Mouse (Mus musculus): ENCODE data around the gene Senp6.

The Senp6 gene

DNA sequence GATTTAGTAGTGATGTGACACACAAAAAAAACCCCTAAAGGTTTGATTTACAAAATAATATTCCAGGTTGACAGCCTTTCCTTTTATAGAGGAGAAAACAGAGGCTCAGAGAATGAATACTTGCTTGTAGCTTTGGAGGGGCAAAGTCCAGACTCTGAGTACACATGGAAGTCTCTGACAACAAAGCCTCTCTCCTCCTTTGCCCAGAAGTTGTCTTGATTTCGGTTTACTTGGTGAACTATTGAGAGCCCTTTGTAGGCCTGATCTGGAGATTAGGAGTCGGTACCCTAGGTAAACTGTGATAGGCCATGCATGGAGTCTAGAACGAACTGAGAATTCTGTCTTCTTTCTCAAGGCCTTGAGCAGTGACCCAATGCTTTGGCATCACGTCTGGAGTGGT lies 100.4 kb downstream of the Senp6 start:
- no peak for ATAC-seq (ENCODE audit: insufficient number of reproducible peaks, low FRiP score, low TSS enrichment)

DNA sequence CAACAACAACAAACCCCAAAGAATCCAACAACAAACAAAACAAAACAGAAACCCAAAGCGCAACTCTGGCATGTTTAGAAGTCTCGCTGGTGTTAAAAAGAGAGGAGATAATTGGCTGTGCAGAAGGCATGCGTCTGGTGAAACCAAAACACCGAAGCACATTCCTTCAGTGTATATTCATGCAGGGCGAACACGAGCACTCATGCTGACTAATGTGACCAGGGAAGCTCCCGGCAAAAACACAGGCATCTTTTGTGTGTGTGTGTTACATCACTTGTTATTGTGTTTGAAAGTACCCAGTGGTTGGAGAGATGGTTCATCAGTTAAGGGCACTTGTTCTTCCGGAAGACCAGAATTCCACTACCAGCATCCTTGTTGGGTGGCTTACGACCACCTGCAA lies 102.8 kb downstream of the Senp6 start:
- ATAC-seq (ENCODE audit: insufficient number of reproducible peaks, low FRiP score, low TSS enrichment), result no peak

DNA sequence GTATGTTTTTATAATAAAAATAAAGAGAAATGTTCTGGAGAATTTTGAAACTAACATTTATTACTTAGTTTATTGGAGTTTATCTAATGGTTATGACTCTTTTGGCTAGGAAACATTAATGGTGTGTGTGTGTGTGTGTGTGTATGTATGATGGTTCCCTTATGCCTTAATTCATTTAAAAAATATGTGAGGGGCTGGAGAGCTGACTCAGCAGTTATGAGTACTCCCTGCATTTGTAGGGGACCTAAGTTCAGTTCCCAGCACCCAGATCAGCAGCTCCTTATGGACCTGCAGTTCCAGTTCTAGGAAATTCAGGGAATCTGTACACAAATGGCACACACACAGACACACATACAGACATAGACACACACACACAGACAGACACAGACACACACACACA lies 104.5 kb downstream of the Senp6 start:
- no peak for ATAC-seq (ENCODE audit: insufficient number of reproducible peaks, low FRiP score, low TSS enrichment)

DNA sequence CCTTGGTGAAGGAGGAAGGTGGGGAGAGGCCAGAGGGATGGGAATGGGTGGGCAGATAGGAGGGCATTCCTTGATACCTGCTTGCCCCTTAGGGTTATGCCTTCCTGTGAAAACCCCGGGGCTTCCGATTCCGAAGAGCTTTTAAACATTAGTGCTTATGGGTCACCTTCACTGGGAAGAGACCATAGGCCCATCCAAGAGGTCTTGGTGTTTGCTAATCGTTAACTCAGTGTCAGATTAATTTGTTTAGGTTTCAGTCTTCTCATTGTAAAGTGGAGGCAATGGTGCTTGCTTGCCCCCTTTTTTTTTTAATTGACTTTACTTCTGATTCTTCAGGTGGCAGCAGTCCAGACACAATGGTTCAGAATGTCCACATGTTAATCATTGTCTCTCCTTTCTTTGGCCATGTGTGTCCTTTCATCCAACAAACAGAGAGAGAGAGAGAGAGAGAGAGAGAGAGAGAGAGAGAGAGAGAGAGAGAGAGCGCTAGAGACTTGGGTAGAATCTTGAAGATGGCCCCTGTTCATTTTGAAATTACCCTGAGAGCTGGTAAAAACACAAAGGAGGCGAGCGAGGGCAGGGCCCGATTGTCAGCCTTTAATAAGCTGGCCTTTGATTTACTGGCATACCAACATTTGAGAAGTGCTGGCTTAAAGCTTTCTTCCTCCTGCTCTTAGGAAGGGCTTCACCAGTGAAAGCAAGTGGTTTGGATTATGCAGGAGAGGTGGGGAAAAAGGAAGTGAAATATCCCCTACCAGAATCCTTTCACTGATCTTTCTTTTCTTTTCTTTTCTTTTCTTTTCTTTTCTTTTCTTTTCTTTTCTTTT lies 105.9 kb downstream of the Senp6 start:
- no peak for ATAC-seq (ENCODE audit: insufficient number of reproducible peaks, low FRiP score, low TSS enrichment)

DNA sequence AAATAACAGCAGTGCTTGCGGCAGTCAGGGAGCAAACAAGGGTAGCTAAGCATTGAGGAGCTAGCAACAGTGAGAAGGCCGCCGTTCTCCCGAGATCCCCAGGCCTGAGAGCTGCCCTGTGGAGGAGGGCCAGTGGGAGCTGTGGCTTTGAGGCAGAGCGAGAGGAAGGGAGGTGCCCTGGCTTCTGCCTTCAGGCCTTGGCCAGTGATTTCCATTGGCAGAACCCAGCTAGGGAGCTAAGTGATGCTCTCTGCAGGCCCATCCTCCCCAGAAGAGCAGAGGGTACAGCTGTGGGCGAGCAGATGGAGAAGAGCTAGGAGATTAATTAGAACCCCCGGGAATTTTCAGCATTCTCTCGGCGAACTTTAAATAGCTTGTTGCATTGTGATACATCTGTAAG lies 106.9 kb downstream of the Senp6 start:
- ATAC-seq (ENCODE audit: insufficient number of reproducible peaks, low FRiP score, low TSS enrichment), result peak; percentile 79

DNA sequence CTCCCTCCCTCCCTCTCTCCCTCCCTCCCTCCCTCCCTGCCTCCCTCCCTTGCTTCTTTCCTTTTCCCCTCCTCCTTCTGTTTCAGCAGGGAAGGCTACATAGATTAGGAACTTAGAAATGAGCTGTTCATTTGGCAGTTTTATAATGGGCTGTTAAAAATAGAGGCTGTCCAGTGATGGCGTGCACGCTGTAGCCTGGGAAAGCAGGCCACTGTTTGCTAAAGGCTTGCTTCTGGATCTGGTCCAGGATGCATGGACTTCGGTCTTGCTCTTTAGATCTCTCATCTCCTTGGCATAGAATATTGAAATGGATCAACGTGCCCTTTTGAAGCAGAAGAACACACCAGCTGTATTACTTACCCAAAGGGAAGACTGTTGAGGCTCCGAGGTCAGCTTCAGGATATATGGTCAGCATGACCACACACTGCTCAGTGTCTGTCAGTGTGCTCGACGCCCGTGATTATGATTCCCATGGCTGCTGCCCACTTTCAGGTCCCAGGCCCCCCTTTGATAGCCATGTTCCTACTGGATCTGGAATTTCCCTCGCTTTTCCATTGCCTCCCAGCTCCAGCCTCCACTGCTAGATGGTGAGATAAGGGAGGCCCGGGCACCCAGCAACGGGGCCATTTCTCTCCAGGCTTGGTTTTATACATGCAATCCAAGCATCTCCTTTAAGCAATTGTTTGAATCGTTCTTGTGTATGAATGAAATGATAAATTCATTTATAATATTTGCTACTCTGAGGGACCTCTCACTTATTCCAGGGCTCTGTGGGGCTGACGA lies 110.2 kb downstream of the Senp6 start:
- ATAC-seq (ENCODE audit: insufficient number of reproducible peaks, low FRiP score, low TSS enrichment), result no peak

DNA sequence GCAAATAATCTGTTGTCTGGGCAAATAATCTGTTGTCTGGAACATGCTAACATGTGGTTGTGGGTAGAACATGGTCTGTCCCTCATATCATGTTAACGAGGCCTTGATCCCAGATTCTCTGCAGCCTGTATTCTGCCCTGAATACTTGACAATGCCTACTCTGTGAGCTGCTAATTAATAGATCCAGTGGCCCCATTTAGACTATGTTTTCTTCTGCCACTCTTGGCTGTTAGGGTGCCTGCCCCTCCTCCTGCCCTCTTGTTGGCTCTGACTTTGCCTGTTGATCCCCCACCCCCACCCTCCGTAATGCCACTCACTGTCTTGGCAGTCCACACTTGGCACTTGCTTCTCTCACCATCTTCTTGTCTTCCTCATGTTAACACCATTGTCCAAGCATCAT lies 112.0 kb downstream of the Senp6 start:
- no peak for ATAC-seq (ENCODE audit: insufficient number of reproducible peaks, low FRiP score, low TSS enrichment)

DNA sequence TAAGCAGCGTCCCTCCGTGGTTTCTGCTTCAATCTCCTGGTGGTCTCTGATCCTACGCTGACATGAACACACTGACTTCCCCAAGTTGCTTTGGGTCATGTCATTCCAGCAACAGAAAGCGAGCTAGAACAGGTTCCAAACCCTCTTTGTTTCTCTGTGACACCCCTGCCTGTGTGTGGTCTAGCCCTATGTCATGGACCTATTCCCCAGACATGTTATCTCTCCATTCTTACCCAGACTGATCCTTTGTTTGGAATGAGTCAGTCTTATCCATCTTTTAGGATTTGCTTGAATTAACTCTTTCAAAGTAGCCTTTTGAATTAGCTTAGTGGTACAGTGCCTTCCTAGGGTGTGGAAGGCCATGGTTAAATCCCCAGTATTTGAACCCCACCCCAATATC lies 113.0 kb downstream of the Senp6 start:
- no peak for ATAC-seq (ENCODE audit: insufficient number of reproducible peaks, low FRiP score, low TSS enrichment)

DNA sequence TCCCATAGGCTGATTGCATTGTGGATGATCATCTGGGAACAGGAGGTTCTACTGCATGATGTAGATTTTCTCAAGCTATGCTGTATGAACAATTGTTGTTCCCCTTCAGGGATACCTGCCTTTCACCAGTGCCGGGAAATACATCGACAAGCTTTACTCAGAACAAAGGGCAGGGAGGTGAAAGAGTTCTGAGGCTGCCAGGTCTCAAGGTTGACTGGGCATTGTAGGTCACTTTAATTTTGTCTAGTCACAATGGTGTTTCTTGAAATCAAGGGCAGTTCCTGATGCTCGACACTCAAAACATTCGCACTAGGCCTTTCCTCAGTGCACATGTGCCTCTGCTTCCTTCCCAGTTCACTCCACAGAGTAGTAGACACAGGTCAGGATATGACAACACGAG lies 114.1 kb downstream of the Senp6 start:
- ATAC-seq (ENCODE audit: insufficient number of reproducible peaks, low FRiP score, low TSS enrichment), result no peak

DNA sequence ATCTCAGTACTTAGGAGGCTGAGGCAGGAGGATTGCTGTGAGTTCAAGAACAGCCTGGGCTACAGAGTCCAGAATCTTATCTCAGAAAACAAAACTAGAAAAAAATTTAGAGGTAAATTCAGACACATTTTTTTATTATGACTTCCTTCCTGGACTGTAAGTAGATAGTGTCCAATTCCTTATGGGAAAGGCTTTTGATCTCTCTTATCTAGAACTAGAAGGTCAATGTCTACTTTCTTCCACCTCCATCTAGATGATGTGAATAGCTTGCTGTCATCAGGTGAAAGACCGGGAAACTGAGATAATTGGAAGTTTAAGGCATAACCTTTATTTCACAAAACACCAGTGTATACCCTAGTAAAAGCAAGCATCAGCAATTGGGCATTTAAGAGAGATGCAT lies 115.0 kb downstream of the Senp6 start:
- no peak for ATAC-seq (ENCODE audit: insufficient number of reproducible peaks, low FRiP score, low TSS enrichment)

DNA sequence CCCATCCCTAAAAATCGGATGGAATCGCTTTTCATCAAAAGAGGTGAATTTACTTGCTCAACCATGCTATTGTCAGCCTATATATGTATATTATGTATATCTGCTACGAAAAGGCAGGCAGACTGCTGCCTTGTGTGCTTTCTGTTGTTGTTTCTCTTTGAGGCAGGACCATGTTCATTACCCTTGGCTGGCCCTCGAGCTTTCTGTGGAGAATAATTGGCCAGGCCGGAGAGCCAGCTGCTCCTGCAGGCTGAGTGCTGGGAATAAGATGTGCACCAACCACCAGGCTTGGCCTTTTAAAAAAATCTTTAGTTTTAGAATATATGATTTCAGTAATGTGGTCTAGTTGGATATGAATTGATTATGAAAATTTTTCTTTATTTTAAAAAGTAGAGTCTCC lies 117.4 kb downstream of the Senp6 start:
- ATAC-seq (ENCODE audit: insufficient number of reproducible peaks, low FRiP score, low TSS enrichment), result no peak

DNA sequence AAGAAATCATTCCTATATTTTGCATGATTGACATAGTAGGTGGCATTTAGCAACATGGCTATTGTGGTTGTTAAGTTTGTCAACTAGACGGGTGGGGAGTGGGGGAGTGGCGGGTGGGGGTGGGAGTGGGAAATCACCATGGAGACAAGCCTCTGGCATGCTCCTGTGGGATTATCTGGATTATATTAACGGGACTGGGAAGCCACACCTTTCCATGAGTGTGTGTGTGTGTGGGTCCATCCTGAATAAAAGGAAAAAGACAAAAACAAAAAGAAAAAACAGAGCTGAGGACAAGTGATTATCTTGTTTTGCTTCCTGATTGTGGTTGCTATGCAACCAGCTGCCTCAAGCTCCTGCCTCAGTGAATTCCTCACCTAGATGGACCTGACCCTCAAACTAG lies 119.0 kb downstream of the Senp6 start:
- ATAC-seq (ENCODE audit: insufficient number of reproducible peaks, low FRiP score, low TSS enrichment), result no peak

DNA sequence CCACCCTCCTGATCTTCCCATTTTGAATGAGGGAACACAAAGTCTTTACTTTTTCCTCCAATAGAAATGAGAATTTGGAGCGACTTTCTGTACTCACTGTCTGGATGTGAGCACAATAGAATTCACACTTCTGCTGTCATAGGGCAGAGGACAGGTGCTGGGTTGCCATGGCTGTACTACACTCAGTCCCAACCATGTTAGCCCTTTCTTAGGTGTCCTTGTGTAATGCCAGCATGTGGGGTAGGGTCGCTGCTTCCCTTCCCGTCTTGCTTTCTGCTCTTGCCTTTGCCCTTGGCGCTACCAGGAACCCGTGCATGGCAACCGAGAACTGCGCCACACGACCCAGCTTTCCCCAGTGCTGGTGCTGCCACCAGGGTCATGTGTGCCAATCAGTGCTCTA lies 120.0 kb downstream of the Senp6 start:
- no peak for ATAC-seq (ENCODE audit: insufficient number of reproducible peaks, low FRiP score, low TSS enrichment)

DNA sequence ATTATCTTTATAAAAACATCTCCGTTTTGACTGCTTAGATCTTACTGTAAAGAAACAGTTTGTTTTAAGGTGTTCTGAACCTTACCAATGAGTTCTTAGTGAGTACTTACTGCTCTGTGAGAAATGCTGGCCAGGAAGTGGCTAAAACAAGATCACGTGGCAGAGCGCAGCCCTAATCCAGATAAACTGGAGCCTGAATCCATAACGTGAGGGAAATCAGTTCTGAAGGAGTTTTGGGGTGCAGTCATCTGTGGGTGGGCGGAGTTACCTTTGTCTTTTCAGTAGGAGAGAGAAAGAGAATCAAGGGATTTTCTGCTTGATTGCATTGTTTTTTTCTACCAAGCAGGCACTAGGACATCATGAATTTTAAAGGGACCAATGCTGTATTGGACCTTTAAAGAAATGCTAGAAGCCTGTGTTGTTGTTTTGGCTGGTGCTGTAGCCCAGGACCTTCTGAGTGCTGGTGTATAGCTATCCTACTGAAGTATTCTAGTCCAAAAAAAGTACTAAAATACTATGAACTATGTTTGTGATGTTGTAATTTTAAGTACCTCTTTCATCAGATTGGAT lies 121.7 kb downstream of the Senp6 start:
- ATAC-seq (ENCODE audit: insufficient number of reproducible peaks, low FRiP score, low TSS enrichment), result no peak

DNA sequence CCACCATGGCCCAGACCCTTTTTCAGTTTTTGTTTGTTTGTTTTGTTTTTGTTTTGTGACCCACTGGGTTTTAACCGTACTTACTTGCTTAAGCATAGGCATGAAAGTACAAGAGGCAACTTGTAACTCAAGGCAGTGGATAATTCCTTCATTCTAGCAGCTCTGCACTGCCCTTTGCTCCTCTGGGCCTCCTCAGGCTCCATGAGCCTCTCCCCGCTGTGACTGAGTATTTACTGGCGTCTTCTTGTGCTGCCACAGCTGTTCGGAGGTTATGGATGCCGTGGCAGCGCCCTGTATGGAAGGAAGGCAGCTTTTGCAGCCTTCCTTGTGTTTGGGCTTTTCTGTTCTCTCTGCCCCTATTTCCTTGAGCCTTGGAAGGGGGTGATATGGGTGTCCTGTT lies 124.5 kb downstream of the Senp6 start:
- no peak for ATAC-seq (ENCODE audit: insufficient number of reproducible peaks, low FRiP score, low TSS enrichment)

DNA sequence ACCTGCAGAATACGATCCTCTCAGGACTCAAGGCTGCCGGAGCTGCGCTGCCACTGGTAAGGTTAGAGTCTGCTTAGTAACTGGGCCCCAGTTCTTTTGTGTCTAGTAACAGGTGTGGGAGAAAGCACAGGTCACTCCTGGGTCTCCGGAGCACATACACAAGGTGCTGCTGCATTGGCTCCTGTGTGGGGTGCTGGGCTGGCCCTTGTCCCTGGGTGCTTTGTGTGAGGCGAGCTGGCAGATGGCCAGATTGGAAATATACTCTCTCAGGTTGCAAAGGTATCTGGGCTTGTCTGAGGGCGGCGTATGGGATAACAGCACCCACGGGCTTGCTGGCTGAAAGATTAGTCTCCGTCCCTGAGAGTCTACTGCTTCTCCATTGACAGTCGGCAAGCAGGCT lies 125.6 kb downstream of the Senp6 start:
- 0 out of 2 replicates have a peak, but pooled peaks have one; percentile 61 for ATAC-seq (ENCODE audit: insufficient number of reproducible peaks, low FRiP score, low TSS enrichment)

DNA sequence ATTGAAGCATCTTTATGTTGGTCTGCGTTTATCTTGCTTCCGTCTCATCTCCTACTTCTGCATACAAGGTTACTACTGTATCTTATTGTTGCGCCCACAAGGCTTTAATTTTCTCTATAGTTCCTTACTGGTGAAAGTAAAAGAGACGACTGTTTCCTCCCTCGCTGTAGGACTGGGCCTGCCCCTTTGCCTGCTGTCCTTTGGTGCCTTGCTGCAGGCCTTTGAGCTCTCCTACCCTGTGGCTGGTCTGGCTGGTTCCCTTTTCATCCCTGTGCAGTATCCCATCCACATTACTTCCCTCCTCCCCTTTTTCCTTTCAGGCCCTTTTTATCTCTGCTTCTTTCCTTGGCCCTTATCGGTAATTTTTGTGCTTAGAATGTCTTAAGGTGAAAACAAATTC lies 127.7 kb downstream of the Senp6 start:
- no peak for ATAC-seq (ENCODE audit: insufficient number of reproducible peaks, low FRiP score, low TSS enrichment)

Measured in cerebellum, adult (tissue).